Mouse (Mus musculus) forebrain, embryonic 15.5 days (tissue): Measurements from ENCODE around the gene Glrx5. TPM values are rescaled to one million over a fixed set of nuclear protein-coding genes. Genes with fewer than 3 reads are reported as not detected.

Source experiments
- ATAC-seq: fragments of 200-750 bp; cut with Nextera tagmentation; replicated peaks from 2 replicates; pipeline ENCODE4 v1.8.0; 2017; ENCODE audit warnings: mild to moderate bottlenecking, moderate TSS enrichment, moderate library complexity
- H3K27ac ChIP-seq: fragments of 300-500 bp; sonication (generic); replicated peaks from 2 replicates; pipeline ENCODE4 v1.5.1; 2015; ENCODE audit warnings: mild to moderate bottlenecking, inconsistent platforms
- H3K27me3 ChIP-seq: fragments of 300-500 bp; sonication (generic); 2 replicates; pipeline ENCODE4 v1.6.1; 2015; ENCODE audit warnings: inconsistent platforms
- H3K36me3 ChIP-seq: fragments of 300-500 bp; sonication (generic); 2 replicates; pipeline ENCODE4 v1.6.1; 2015; ENCODE audit warnings: mild to moderate bottlenecking, inconsistent platforms
- H3K4me1 ChIP-seq: fragments of 300-500 bp; sonication (generic); 2 replicates; pipeline ENCODE4 v1.6.1; 2015; ENCODE audit warnings: inconsistent platforms
- H3K4me2 ChIP-seq: fragments of 300-500 bp; sonication (generic); replicated peaks from 2 replicates; pipeline ENCODE4 v1.6.1; 2015; ENCODE audit warnings: mild to moderate bottlenecking, inconsistent platforms
- H3K4me3 ChIP-seq: fragments of 300-500 bp; sonication (generic); 2 replicates; pipeline ENCODE4 v1.5.1; 2015; ENCODE audit warnings: mild to moderate bottlenecking, inconsistent platforms
- H3K9ac ChIP-seq: fragments of 300-500 bp; sonication (generic); replicated peaks from 2 replicates; pipeline ENCODE4 v1.6.1; 2015; ENCODE audit warnings: mild to moderate bottlenecking, inconsistent platforms
- H3K9me3 ChIP-seq: fragments of 300-500 bp; sonication (generic); 2 replicates; pipeline ENCODE4 v1.6.1; 2016; ENCODE audit warnings: inconsistent platforms
- WGBS: fragments of 180-500 bp; shearing (Covaris S2); methylation state at CpG from one replicate; pipeline ENCODE4 v1.1.7; 2015; ENCODE audit warnings: mixed read lengths; 5-methylcytosine and 5-hydroxymethylcytosine counted together
- polyA plus RNA-seq: library from polyadenylated mRNA; unstranded; fragments of >200 nt; fragmentation: Nextera tagmentation; extraction: Ambion mirVana; gene quantifications from 2 replicates; pipeline ENCODE4 v1.2.1, GENCODE M21; 2015

Glrx5 gene
- polyA plus RNA-seq, 1 experiment from 2014 or later: 145 TPM

GRCm38 (mm10) chr12:105022776-105023175 lies 9.7 kb upstream of the Glrx5 start:
- no peak for ATAC-seq
- 98% methylated on average over 9 of the region's 9 CpGs for WGBS
- H3K4me3 ChIP-seq: no peak overlapping the region
- no peak overlapping the region for H3K9ac ChIP-seq
- no peaks in the 10 kb centered on the region for H3K9me3 ChIP-seq
- H3K27ac ChIP-seq: no peak overlapping the region
- H3K27me3 ChIP-seq: no peaks in the 10 kb centered on the region
- peaks cover 7% of the 10 kb centered on the region for H3K4me1 ChIP-seq
- no peak overlapping the region for H3K4me2 ChIP-seq
- H3K36me3 ChIP-seq: no peaks in the 10 kb centered on the region

- Histone ChIP-seq H3K4me1 (peaks cover 4% of the 10 kb centered on the region), H3K27ac (no peak overlapping the region), H3K9ac (no peak overlapping the region), H3K4me2 (no peak overlapping the region), H3K27me3 (no peaks in the 10 kb centered on the region), H3K9me3 (no peaks in the 10 kb centered on the region), H3K4me3 (no peak overlapping the region), H3K36me3 (peaks cover 6% of the 10 kb centered on the region; the same call in 1 of the 2 replicates)
- ATAC-seq: peak; percentile 59
- WGBS: 53% methylated on average over 8 of the region's 8 CpGs
Observed at GRCm38 (mm10) chr12:105025271-105025946, 7.1 kb upstream of the Glrx5 start.

GRCm38 (mm10) chr12:105025947-105026586 lies 6.4 kb upstream of the Glrx5 start:
- H3K4me2 ChIP-seq: no peak overlapping the region
- no peak overlapping the region for H3K9ac ChIP-seq
- H3K9me3 ChIP-seq: no peaks in the 10 kb centered on the region
- H3K27me3 ChIP-seq: no peaks in the 10 kb centered on the region
- H3K27ac ChIP-seq: no peak overlapping the region
- peaks cover 10% of the 10 kb centered on the region for H3K4me1 ChIP-seq
- peaks cover 8% of the 10 kb centered on the region; the same call in 1 of the 2 replicates for H3K36me3 ChIP-seq
- no peak for ATAC-seq
- WGBS: 61% methylated on average over 10 of the region's 10 CpGs
- no peak overlapping the region for H3K4me3 ChIP-seq

GRCm38 (mm10) chr12:105027323-105027991 lies 5.0 kb upstream of the Glrx5 start:
- no peak for ATAC-seq
- 35% methylated on average over 15 of the region's 15 CpGs for WGBS
- H3K4me3 ChIP-seq: no peak overlapping the region
- H3K36me3 ChIP-seq: peaks cover 8% of the 10 kb centered on the region; the same call in 1 of the 2 replicates
- peaks cover 16% of the 10 kb centered on the region for H3K4me1 ChIP-seq
- H3K27me3 ChIP-seq: no peaks in the 10 kb centered on the region
- H3K9ac ChIP-seq: no peak overlapping the region
- H3K27ac ChIP-seq: no peak overlapping the region
- no peaks in the 10 kb centered on the region for H3K9me3 ChIP-seq
- no peak overlapping the region for H3K4me2 ChIP-seq

GRCm38 (mm10) chr12:105029890-105030289 lies 2.6 kb upstream of the Glrx5 start:
- Histone ChIP-seq H3K4me2 (no peak overlapping the region), H3K4me1 (peaks cover 36% of the 10 kb centered on the region), H3K27me3 (no peaks in the 10 kb centered on the region), H3K4me3 (no peak overlapping the region), H3K9ac (no peak overlapping the region), H3K9me3 (no peaks in the 10 kb centered on the region), H3K36me3 (peaks cover 8% of the 10 kb centered on the region; the same call in 1 of the 2 replicates), H3K27ac (no peak overlapping the region)
- no peak for ATAC-seq
- WGBS: 89% methylated on average over 9 of the region's 9 CpGs

GRCm38 (mm10) chr12:105031081-105032058 lies 1.1 kb upstream of the Glrx5 start:
- no peaks in the 10 kb centered on the region for H3K9me3 ChIP-seq
- H3K4me1 ChIP-seq: peaks cover 40% of the 10 kb centered on the region
- ATAC-seq: no peak
- peak overlapping the region; percentile 67 for H3K27ac ChIP-seq
- H3K36me3 ChIP-seq: peaks cover 8% of the 10 kb centered on the region; the same call in 1 of the 2 replicates
- WGBS: 5% methylated on average over 37 of the region's 37 CpGs
- peak overlapping the region; percentile 83 for H3K4me3 ChIP-seq
- no peaks in the 10 kb centered on the region for H3K27me3 ChIP-seq
- peak overlapping the region; percentile 92 for H3K4me2 ChIP-seq
- H3K9ac ChIP-seq: peak overlapping the region; percentile 70

- Histone ChIP-seq H3K9me3 (no peaks in the 10 kb centered on the region), H3K27me3 (no peaks in the 10 kb centered on the region), H3K4me3 (peak overlapping the region; percentile 83), H3K36me3 (peaks cover 8% of the 10 kb centered on the region; the same call in 1 of the 2 replicates), H3K27ac (peak overlapping the region; percentile 81), H3K4me1 (peaks cover 40% of the 10 kb centered on the region), H3K4me2 (peak overlapping the region; percentile 87), H3K9ac (peak overlapping the region; percentile 75)
- 3% methylated on average over 45 of the region's 45 CpGs for WGBS
- peak; percentile 62 for ATAC-seq
Observed at GRCm38 (mm10) chr12:105032832-105033775, 616 bp downstream of the Glrx5 start.

- Histone ChIP-seq H3K9me3 (no peaks in the 10 kb centered on the region), H3K27me3 (no peaks in the 10 kb centered on the region), H3K9ac (no peak overlapping the region), H3K4me2 (peak overlapping the region; percentile 87), H3K36me3 (peaks cover 8% of the 10 kb centered on the region; the same call in 1 of the 2 replicates), H3K4me3 (peak overlapping the region; percentile 83), H3K27ac (no peak overlapping the region), H3K4me1 (peaks cover 40% of the 10 kb centered on the region)
- ATAC-seq: no peak
- 73% methylated on average over 14 of the region's 14 CpGs for WGBS
Observed at GRCm38 (mm10) chr12:105034130-105034769, 1.8 kb downstream of the Glrx5 start.

- no peak overlapping the region for H3K4me3 ChIP-seq
- no peaks in the 10 kb centered on the region for H3K27me3 ChIP-seq
- H3K4me2 ChIP-seq: no peak overlapping the region
- H3K4me1 ChIP-seq: peaks cover 21% of the 10 kb centered on the region
- WGBS: 90% methylated on average over 11 of the region's 11 CpGs
- H3K9ac ChIP-seq: no peak overlapping the region
- no peak for ATAC-seq
- peaks cover 14% of the 10 kb centered on the region for H3K36me3 ChIP-seq
- no peaks in the 10 kb centered on the region for H3K9me3 ChIP-seq
- H3K27ac ChIP-seq: no peak overlapping the region
Observed at GRCm38 (mm10) chr12:105038211-105038610, 5.7 kb downstream of the Glrx5 start.

- H3K36me3 ChIP-seq: peaks cover 14% of the 10 kb centered on the region
- no peak overlapping the region for H3K4me3 ChIP-seq
- no peak overlapping the region for H3K4me2 ChIP-seq
- H3K4me1 ChIP-seq: peaks cover 14% of the 10 kb centered on the region
- no peak for ATAC-seq
- no peak overlapping the region for H3K9ac ChIP-seq
- H3K27me3 ChIP-seq: no peaks in the 10 kb centered on the region
- no peaks in the 10 kb centered on the region for H3K9me3 ChIP-seq
- 91% methylated on average over 7 of the region's 7 CpGs for whole genome bisulfite sequencing
- H3K27ac ChIP-seq: no peak overlapping the region
Observed at GRCm38 (mm10) chr12:105038918-105039317, 6.4 kb downstream of the Glrx5 start.
